Mouse (Mus musculus) kidney, embryonic 15.5 days (tissue): Measurements from ENCODE around the gene Hoxa9. TPM values are rescaled to one million over a fixed set of nuclear protein-coding genes. Genes with fewer than 3 reads are reported as not detected.

ENCODE experiments used
- ATAC-seq: fragments of 200-750 bp; cut with Nextera tagmentation; replicated peaks from 2 replicates; pipeline ENCODE4 v1.8.0; 2017; ENCODE audit warnings: moderate TSS enrichment; ENCODE audit not compliant: low FRiP score
- H3K27ac ChIP-seq: fragments of 300-500 bp; sonication (generic); 2 replicates; pipeline ENCODE4 v1.5.1; 2015; ENCODE audit warnings: mild to moderate bottlenecking, inconsistent platforms
- H3K27me3 ChIP-seq: fragments of 300-500 bp; sonication (generic); 2 replicates; pipeline ENCODE4 v1.6.1; 2015; ENCODE audit warnings: inconsistent platforms
- H3K36me3 ChIP-seq: fragments of 300-500 bp; sonication (generic); 2 replicates; pipeline ENCODE4 v1.6.1; 2015; ENCODE audit warnings: inconsistent platforms
- H3K4me1 ChIP-seq: fragments of 300-500 bp; sonication (generic); 2 replicates; pipeline ENCODE4 v1.6.1; 2015; ENCODE audit warnings: inconsistent platforms
- H3K4me2 ChIP-seq: fragments of 300-500 bp; sonication (generic); 2 replicates; pipeline ENCODE4 v1.6.1; 2015; ENCODE audit warnings: moderate library complexity, mild to moderate bottlenecking, inconsistent platforms
- H3K4me3 ChIP-seq: fragments of 300-500 bp; sonication (generic); replicated peaks from 2 replicates; pipeline ENCODE4 v1.5.1; 2015; ENCODE audit warnings: mild to moderate bottlenecking, inconsistent platforms
- H3K9ac ChIP-seq: fragments of 300-500 bp; sonication (generic); 2 replicates; pipeline ENCODE4 v1.6.1; 2015; ENCODE audit warnings: mild to moderate bottlenecking, inconsistent platforms
- H3K9me3 ChIP-seq: fragments of 300-500 bp; sonication (generic); replicated peaks from 2 replicates; pipeline ENCODE4 v1.6.1; 2016; ENCODE audit warnings: inconsistent platforms
- WGBS: fragments of 180-500 bp; shearing (Covaris S2); methylation state at CpG from one replicate; pipeline ENCODE4 v1.1.7; 2015; ENCODE audit warnings: mixed read lengths; 5-methylcytosine and 5-hydroxymethylcytosine counted together
- microRNA counts: library from miRNA; unstranded; fragments of <30 nt; microRNA quantifications from one replicate; lab custom pipeline; 2016
- microRNA-seq: library from miRNA; unstranded; fragments of <30 nt; microRNA quantifications from one replicate; pipeline ENCODE4, GENCODE M21; 2016
- polyA plus RNA-seq: library from polyadenylated mRNA; unstranded; fragments of >200 nt; fragmentation: Nextera tagmentation; extraction: Ambion mirVana; gene quantifications from 2 replicates; pipeline ENCODE4 v1.2.1, GENCODE M21; 2015

The Hoxa9 gene
- polyA plus RNA-seq, 1 experiment from 2014 or later = 53.4 TPM

- Histone ChIP-seq H3K4me2 (peak within 1 kb of the TSS; percentile 67), H3K9ac (peak within 1 kb of the TSS; percentile 78), H3K36me3 (0 out of 2 replicates have a peak, but pooled peaks cover 6% of the 10 kb centered on the region), H3K27me3 (no peaks in the 10 kb centered on the region), H3K9me3 (no peaks in the 10 kb centered on the region), H3K4me3 (peak within 1 kb of the TSS; percentile 62), H3K4me1 (peaks cover 87% of the 10 kb centered on the region), H3K27ac (peak within 1 kb of the TSS; percentile 98)
- WGBS = 1% methylated on average over 36 of the region's 36 CpGs
- peak; percentile 27 for ATAC-seq
Observed at GRCm38 (mm10) chr6:52177061-52177735, 53.7 kb downstream of the Hoxa9 start, which contains the start of gene 5730596B20Rik. 5730596B20Rik (plus strand) TSS chr6:52177498.

DNA sequence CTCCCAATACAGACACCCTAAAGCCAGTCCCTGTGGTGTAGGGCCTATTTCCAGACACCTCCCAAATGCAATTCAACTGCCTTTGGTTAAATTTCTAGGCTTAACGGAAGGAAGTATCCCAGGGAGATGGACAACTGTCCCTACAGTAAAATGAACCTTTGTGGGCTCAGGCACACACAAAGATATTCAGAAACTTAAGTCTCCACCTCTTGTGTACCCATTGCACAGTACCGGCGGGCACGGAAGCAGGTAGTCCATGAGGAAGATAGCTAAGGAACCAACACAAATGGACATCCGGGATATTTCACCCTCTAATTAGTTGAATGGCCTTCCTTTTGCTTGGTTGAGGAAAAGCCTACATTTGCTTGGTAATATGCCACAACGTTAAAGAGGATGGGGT lies 54.5 kb downstream of the Hoxa9 start:
- Histone ChIP-seq H3K27me3 (no peaks in the 10 kb centered on the region), H3K4me3 (peak overlapping the region; percentile 62), H3K9me3 (no peaks in the 10 kb centered on the region), H3K9ac (peak overlapping the region; percentile 78), H3K36me3 (no peaks in the 10 kb centered on the region), H3K4me2 (peak overlapping the region; percentile 67), H3K4me1 (peaks cover 87% of the 10 kb centered on the region), H3K27ac (peak overlapping the region; percentile 98)
- 2% methylated on average over 6 of the region's 6 CpGs for WGBS
- no peak for ATAC-seq

- H3K9me3 ChIP-seq = no peaks in the 10 kb centered on the region
- H3K36me3 ChIP-seq = no peaks in the 10 kb centered on the region
- peaks cover 87% of the 10 kb centered on the region for H3K4me1 ChIP-seq
- peak overlapping the region; percentile 98 for H3K27ac ChIP-seq
- peak; percentile 29 for ATAC-seq
- peak overlapping the region; percentile 62 for H3K4me3 ChIP-seq
- peak overlapping the region; percentile 78 for H3K9ac ChIP-seq
- no peaks in the 10 kb centered on the region for H3K27me3 ChIP-seq
- 0% methylated on average over 18 of the region's 35 CpGs for WGBS
- peak overlapping the region; percentile 67 for H3K4me2 ChIP-seq
Observed at GRCm38 (mm10) chr6:52175864-52176263, 55.0 kb downstream of the Hoxa9 start.

- peak overlapping the region; percentile 98 for H3K27ac ChIP-seq
- H3K4me1 ChIP-seq = peaks cover 87% of the 10 kb centered on the region
- peak; percentile 59 for ATAC-seq
- peak overlapping the region; percentile 78 for H3K9ac ChIP-seq
- H3K4me2 ChIP-seq = peak overlapping the region; percentile 67
- H3K36me3 ChIP-seq = no peaks in the 10 kb centered on the region
- H3K27me3 ChIP-seq = no peaks in the 10 kb centered on the region
- no peaks in the 10 kb centered on the region for H3K9me3 ChIP-seq
- H3K4me3 ChIP-seq = peak overlapping the region; percentile 62
- 2% methylated on average over 41 of the region's 41 CpGs for WGBS
Observed at GRCm38 (mm10) chr6:52174968-52175751, 55.7 kb downstream of the Hoxa9 start.

DNA sequence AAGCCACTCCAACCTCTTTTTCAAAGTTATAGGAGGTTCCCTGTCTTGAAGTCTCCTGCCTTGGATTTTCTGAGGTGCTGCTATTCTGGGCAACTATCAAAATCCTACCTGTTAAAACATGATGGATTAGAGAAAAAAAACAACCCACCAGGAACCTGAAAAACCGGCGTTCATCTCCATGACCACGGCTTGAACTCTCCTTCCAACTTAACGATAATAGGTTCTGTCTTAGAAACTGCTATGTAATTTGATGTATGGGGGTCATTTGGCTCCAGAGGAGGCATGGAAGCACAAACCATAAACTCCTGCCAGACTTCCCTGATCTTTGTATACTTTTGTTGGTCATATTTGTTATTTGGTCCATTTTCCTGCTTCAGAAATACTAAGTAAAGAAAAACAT lies 57.2 kb downstream of the Hoxa9 start:
- H3K27me3 ChIP-seq = no peaks in the 10 kb centered on the region
- peak overlapping the region; percentile 70 for H3K4me2 ChIP-seq
- no peaks in the 10 kb centered on the region for H3K9me3 ChIP-seq
- peak overlapping the region; percentile 97 for H3K27ac ChIP-seq
- H3K4me1 ChIP-seq = peaks cover 83% of the 10 kb centered on the region
- ATAC-seq = no peak
- WGBS = 4% methylated on average over 4 of the region's 4 CpGs
- 0 out of 2 replicates have a peak, but pooled peaks cover 4% of the 10 kb centered on the region for H3K36me3 ChIP-seq
- peak overlapping the region; percentile 37 for H3K4me3 ChIP-seq
- no peak overlapping the region for H3K9ac ChIP-seq

MicroRNA genes within 50 kb of the gene (microRNA counts, 519-probe panel; counts per million panel counts)
- microRNA mmu-miR-196b (lab: Ali Mortazavi, UCI) = 3,761 counts per million, percentile 93 among the panel's probes with 10 or more counts

Small RNAs within 50 kb of the gene (microRNA-seq; reads per million reads assigned to microRNA genes)
- 28,719 reads per million, percentile 98 among the genes with 10 or more reads in this experiment for gene Mir196b

Other genes with a start within 250 kb of the Hoxa9 start
- gene Skap2, start 218.5 kb downstream of the Hoxa9 start, polyA plus RNA-seq = 34.5 and 35.0 TPM in 2 replicates
- gene Hoxa1, start 72.8 kb downstream of the Hoxa9 start, polyA plus RNA-seq = 0.64 and 0.81 TPM in 2 replicates
- 2.2 and 3.6 TPM in 2 replicates for gene Hoxa2, start 66.3 kb downstream of the Hoxa9 start, polyA plus RNA-seq
- 2.1 and 2.4 TPM in 2 replicates for gene 5730596B20Rik, start 53.6 kb downstream of the Hoxa9 start, polyA plus RNA-seq
- 1.5 and 1.8 TPM in 2 replicates for gene Hoxa4, start 39.3 kb downstream of the Hoxa9 start, polyA plus RNA-seq
- gene Hoxa5, start 26.5 kb downstream of the Hoxa9 start, polyA plus RNA-seq = 11.0 and 11.5 TPM in 2 replicates
- 4.2 and 4.3 TPM in 2 replicates for gene Hoxa6, start 22.4 kb downstream of the Hoxa9 start, polyA plus RNA-seq
- gene Hoxa3, start 17.8 kb downstream of the Hoxa9 start, polyA plus RNA-seq = 9.5 and 11.8 TPM in 2 replicates
- 0.92 TPM in 1 of 2 replicates, not detected in the other for gene Gm28308, start 17.8 kb downstream of the Hoxa9 start, polyA plus RNA-seq
- 26.7 and 27.2 TPM in 2 replicates for gene Hoxa7, start 9.2 kb downstream of the Hoxa9 start, polyA plus RNA-seq
- gene Hoxa10, start 9.8 kb upstream of the Hoxa9 start, polyA plus RNA-seq = 157 and 172 TPM in 2 replicates
- gene Hoxa11, start 14.7 kb upstream of the Hoxa9 start, polyA plus RNA-seq = 34.3 and 34.8 TPM in 2 replicates
- gene Hoxa13, start 29.8 kb upstream of the Hoxa9 start, polyA plus RNA-seq = 0.13 and 0.43 TPM in 2 replicates
- gene Evx1, start 82.4 kb upstream of the Hoxa9 start, polyA plus RNA-seq = 0.14 TPM in 1 of 2 replicates, not detected in the other